Mouse (Mus musculus) heart, postnatal 25 days (tissue): ENCODE measurements around the gene Fam117b. TPM values are rescaled to one million over a fixed set of nuclear protein-coding genes. Genes with fewer than 3 reads are reported as not detected.

Experiments used
- DNase-seq: peaks from one replicate; pipeline ENCODE4 v3.0.0; 2022; ENCODE audit warnings: low spot score
- intact Hi-C: fragments of 180-260 bp; cut with DNase I; formaldehyde crosslinking; loops from one replicate; pipeline ENCODE4 v1.15.1; 2025
- total RNA-seq, 2 experiments: library from RNA; stranded (reverse); gene quantifications; 2 replicates each; pipeline ENCODE4 v1.2.3; 2021

Fam117b gene
- total RNA-seq, 2 experiments from 2014 or later, result 11.2 to 17.4 TPM

DNA sequence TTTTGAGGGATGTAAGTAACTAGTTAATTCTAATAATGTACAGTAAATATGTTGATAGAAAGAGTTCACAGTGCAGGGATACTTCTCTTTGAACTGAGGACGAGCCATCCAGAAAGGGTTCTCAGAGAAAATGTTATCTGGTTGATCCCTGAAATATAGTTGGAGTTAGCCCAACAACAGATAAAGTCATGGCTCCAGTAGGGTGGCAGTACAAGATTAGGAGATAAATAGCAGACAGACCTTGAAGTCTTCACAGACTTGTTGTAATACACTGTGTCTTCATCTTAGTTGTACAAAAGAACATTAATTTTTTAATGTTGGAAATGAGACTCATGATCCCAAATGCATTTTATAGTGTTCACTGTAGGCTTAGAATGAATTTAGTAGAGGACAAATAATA is 47.1 kb downstream of the Fam117b start:
- DNase-seq, result no peak
- intact Hi-C loops, result no loop called here

DNA sequence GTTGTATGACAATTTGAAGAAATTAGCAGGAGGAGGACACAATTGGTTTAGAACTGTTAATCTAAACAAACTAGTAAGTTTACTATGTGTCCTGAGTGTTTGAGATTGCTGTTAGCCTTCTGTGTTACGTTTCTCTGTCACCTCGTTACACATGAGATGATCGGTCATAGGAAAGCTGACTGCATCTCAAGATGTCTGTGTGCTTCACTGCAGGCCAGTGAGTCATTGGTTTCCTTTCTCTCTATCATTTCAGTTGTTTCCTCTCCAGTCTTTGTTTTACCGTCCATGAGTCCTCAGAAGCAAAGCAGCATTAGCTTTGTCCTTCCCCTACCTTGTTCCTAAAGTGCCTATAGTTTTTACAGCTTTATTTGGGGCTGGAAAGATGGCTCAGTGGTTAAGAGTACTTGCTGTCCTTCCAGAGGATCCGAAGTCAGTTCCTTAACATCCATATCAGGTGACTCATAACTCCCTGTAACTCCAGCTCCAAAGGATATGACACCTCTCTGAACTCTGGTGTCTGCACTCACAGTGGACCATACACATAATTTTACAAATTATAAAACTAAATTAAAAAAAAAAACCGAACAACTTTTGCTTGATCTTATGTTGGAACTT is 53.5 kb downstream of the Fam117b start:
- intact Hi-C loops, result loop anchor here (5.0 kb wide), 1 partner anchor 44 kb away; no protein-coding TSS in a partner anchor
- DNase-seq, result no peak

DNA sequence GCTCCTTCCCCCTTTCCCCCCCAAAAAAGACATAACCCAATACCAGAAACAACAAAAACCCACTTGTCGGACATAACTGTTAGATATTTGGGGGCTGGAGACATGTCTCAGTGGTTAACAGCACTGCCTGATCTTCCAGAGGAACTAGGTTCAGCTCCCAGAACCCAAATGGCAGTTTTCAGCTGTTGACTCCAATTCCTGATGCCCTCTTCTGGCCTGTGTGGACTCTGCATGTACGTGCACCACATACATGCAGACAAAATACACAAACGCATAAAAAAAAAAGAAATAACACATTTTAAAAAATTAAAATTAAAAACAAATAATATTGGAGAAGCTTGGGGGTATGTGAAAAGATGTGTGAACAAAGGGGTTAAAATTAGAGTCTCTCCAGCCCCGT is 54.5 kb downstream of the Fam117b start:
- no peak for DNase-seq
- intact Hi-C loops, result loop anchor here (5.0 kb wide), 1 partner anchor 45 kb away; no protein-coding TSS in a partner anchor

- intact Hi-C loops, result no loop called here
- no peak for DNase-seq
Measured at GRCm38 (mm10) chr1:59986626-59987025, 73.8 kb downstream of the Fam117b start.

DNA sequence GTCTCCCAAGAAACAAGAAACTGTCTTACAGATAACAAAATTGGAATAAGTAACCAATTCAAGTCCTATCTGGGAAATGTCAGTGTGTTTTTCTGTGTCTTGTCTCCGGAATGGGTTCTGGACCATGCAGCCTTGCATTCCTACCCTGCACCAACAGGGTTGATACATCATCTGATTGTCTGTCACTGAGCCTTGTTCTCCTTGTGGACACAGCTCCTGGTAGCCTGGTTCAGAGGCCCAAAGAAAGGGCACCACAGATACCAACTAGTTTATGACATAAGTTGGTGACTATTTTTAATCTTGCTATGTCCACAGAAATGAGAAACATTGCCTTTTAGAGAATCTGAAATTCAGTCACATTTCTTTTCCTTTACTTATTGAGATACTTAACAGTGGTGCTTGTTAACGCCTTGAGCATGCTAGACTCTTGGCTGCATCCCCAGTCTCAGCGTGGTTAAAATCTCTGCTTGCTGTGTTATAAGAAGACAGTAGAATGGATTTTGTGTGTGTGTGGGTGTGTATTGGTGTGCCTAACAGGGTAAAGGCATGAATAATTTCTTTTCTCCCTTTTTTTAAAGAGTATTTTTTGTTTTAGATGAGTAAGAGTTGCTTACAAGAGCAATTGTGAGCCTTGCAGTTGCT is 74.7 kb downstream of the Fam117b start:
- DNase-seq, result no peak
- intact Hi-C loops, result no loop called here

DNA sequence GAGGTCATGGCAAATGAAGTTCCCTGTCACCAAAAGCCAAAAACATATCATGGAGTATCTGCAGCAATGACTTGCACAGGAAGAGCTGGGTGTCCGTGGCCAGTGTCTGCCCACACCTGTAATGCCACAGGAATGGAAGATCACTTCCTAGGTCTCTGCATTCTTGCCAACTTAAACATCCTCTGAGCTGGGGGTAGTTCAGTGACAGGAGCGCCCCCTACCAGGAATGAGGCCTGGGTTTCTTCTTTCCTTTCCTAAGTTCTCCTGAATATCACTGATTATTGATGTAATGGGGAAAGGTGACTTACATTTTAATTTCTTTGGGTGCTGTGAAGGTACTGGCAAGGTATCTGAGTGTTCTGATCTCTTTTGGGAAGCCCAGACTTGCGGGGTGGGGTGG is 82.8 kb downstream of the Fam117b start:
- intact Hi-C loops, result loop anchor here (10.0 kb wide), 1 partner anchor 291 kb away; no protein-coding TSS in a partner anchor
- no peak for DNase-seq

DNA sequence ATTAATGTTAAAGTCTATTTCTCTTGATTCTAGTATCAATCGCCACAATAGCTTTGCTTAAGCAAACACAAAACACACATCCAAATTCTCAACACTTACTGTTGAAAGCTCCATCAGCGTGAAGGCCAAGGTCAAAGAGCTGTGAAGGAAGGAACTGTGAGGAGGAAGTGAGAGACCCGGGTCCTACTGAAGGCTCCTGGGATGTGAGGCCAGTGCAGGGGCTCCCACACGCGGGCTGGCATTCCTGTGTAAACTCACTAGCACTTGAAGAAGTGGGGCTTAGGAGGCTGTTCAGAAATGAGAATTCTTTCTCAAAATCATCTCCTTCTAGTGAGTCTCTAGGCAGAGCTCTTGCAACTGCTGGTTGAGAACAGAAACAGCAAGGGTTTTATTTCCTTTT is 84.5 kb downstream of the Fam117b start:
- intact Hi-C loops, result loop anchor here (10.0 kb wide), 1 partner anchor 293 kb away; no protein-coding TSS in a partner anchor

GRCm38 (mm10) chr1:60000319-60000718 is 87.5 kb downstream of the Fam117b start:
- intact Hi-C loops, result loop anchor here (1.0 to 10.0 kb wide), 2 partner anchors 117 to 266 kb away; no protein-coding TSS in a partner anchor
- DNase-seq, result no peak

More for the DNA sequence above, 84.5 kb downstream of the Fam117b start:
- DNase-seq, result no peak

DNA sequence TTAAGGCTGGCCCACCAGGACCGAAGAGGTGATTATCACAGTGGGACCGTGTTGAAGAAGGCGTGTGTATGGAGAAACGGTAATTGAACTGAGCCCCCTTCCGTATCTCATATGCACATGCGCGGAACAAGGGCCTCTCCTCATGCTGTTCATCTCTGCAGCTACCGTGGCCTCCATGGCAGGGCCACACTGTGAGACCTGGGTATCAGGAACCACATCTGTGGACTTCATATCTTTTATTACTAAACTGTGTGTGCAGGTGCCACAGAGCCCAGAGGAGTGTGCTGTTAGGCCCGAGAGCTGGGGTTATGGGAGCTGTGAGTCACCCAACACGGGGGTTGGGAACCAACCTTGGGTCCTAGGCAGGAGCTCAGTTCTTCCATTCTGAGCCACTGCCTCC is 94.5 kb downstream of the Fam117b start:
- no peak for DNase-seq
- intact Hi-C loops, result loop anchor here (10.0 kb wide), 1 partner anchor 273 kb away; no protein-coding TSS in a partner anchor

GRCm38 (mm10) chr1:60008743-60009142 is 95.9 kb downstream of the Fam117b start:
- intact Hi-C loops, result loop anchor here (10.0 kb wide), 1 partner anchor 274 kb away; no protein-coding TSS in a partner anchor
- DNase-seq, result no peak

DNA sequence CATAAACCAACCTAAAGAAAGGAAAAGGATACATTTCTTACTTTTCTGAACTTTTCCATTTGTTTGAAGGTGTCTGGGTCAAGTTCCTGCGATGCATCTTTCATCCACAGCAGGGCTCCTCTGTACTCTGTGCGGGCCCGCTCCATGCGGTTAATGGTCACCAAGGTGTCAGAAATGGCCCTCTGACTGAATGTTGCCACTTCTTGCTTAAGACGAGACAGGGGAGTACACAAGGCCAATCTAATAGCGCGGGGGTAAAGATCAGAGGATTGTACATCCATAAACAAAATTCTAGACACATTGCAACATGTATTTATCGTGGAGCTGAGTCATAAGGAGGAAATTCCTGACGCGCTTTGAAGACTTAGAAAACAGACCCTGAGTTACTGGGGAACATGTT is 101.0 kb downstream of the Fam117b start:
- intact Hi-C loops, result no loop called here

DNA sequence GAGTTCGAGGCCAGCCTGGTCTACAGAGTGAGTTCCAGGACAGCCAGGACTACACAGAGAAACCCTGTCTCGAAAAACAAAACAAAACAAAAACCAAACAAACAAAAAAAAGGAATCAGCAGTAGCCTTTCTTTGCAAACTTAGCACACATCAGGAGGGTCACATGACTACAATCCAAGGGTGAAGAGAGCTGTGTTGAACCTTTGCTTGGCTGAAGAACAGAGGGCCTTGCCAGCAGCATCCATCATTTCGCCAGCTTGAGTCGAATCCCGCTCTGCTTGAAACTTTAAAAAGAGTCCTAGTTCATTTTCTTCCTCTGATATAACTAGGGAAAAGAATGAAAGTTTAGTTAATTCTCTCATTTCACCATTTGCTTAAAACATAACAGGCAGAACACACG is 102.7 kb downstream of the Fam117b start:
- DNase-seq, result no peak
- intact Hi-C loops, result no loop called here

More for the DNA sequence above, 101.0 kb downstream of the Fam117b start:
- no peak for DNase-seq

GRCm38 (mm10) chr1:60016136-60016611 is 103.4 kb downstream of the Fam117b start:
- intact Hi-C loops, result no loop called here
- DNase-seq, result no peak

GRCm38 (mm10) chr1:60017031-60017469 is 104.2 kb downstream of the Fam117b start:
- intact Hi-C loops, result no loop called here
- no peak for DNase-seq

Other genes starting within 250 kb of the Fam117b start
- gene Sumo1, start 242.2 kb upstream of the Fam117b start, total RNA-seq, result 10 to 100 TPM; 58.5 to 59.6 TPM
- 10 to 100 TPM; 26.9 to 29.6 TPM for gene Nop58, start 228.0 kb upstream of the Fam117b start, total RNA-seq
- 10 to 100 TPM; 39.2 to 46.7 TPM for gene Bmpr2, start 149.6 kb upstream of the Fam117b start, total RNA-seq
- under 1 TPM; 0.29 to 0.45 TPM for gene Ica1l, start 130.2 kb downstream of the Fam117b start, total RNA-seq
- 1 to 10 TPM; 6.4 to 9.0 TPM for gene Carf, start 185.2 kb downstream of the Fam117b start, total RNA-seq
- 1 to 10 TPM; 9.5 to 9.6 TPM for gene Wdr12, start 185.6 kb downstream of the Fam117b start, total RNA-seq